Mouse (Mus musculus) olfactory bulb, adult 2 months (tissue): ENCODE measurements around the gene Fgfr2. TPM values are rescaled to one million over a fixed set of nuclear protein-coding genes. Genes with fewer than 3 reads are reported as not detected.

Experiments
- H3K27ac ChIP-seq: fragments of 200-500 bp; 2 replicates; pipeline ENCODE4 v1.5.1; 2012; ENCODE audit warnings: low read depth, low read length; ENCODE audit not compliant: insufficient read depth
- H3K4me1 ChIP-seq: fragments of 200-500 bp; 2 replicates; pipeline ENCODE4 v1.6.1; 2012; ENCODE audit warnings: low read length; ENCODE audit not compliant: control insufficient read depth, insufficient read depth
- H3K4me3 ChIP-seq: fragments of 200-500 bp; 2 replicates; pipeline ENCODE4 v1.5.1; 2012; ENCODE audit warnings: mild to moderate bottlenecking, low read depth, low read length, moderate library complexity; ENCODE audit not compliant: insufficient read depth
- CTCF ChIP-seq: fragments of 200-500 bp; IDR thresholded peaks from 2 replicates; pipeline ENCODE4 v1.5.1; 2012; ENCODE audit warnings: low read depth, mild to moderate bottlenecking, low read length, moderate library complexity; ENCODE audit not compliant: insufficient read depth
- POLR2A ChIP-seq: fragments of 200-500 bp; IDR thresholded peaks from 2 replicates; pipeline ENCODE4 v1.6.1; 2012; ENCODE audit warnings: mild to moderate bottlenecking, low read depth, low read length, moderate library complexity; ENCODE audit not compliant: insufficient read depth
- WGBS: fragments of 180-500 bp; shearing (Covaris S2); methylation state at CpG from one replicate; pipeline ENCODE4 v1.1.7; 2018; 5-methylcytosine and 5-hydroxymethylcytosine counted together
- polyA plus RNA-seq: library from polyadenylated mRNA; stranded (reverse); fragments of >200 nt; gene quantifications from 2 replicates; pipeline ENCODE4 v1.2.4, GENCODE M21; 2012; ENCODE audit warnings: low replicate concordance; ENCODE audit not compliant: missing spikeins, insufficient read depth, insufficient read length

The Fgfr2 gene
- polyA plus RNA-seq, 1 experiment, result not detected

- no peak overlapping the region for H3K27ac ChIP-seq
- no peak overlapping the region for H3K4me3 ChIP-seq
- no peaks in the 10 kb centered on the region for H3K4me1 ChIP-seq
- WGBS, result 89% methylated on average over 10 of the region's 10 CpGs
- TF ChIP-seq CTCF (no peak), POLR2A (no peak)
Observed at GRCm38 (mm10) chr7:132897258-132897657, 225.9 kb downstream of the Fgfr2 start.

DNA sequence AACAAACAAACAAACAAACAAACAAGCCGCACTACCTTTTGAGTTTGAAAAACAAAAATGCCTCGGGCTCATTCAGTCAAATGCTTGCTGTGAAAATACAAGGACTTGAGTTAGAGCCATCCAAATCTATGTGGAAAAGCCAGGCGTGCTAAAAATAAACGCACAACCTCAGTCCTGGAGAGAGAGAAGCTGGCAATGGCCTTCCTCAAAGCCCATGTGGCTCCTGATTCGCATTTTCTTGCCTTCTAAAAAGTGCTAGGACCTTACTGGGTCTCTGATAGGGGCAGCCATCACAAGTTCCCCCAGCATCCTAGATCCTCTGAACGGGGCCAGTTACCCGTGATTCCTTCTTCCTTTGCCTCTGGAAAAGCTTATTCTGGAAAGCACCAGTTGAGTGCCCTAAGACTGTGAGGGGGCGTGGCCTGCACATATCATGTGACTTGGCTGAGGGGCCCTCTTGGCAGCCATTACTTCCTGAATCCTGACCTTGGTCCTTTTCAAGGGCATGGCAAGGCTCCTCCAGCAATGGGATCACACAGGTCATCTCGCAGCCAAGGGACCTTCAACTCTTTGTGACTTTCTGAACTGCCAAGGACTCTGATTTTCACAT lies 226.8 kb downstream of the Fgfr2 start:
- WGBS, result 85% methylated on average over 9 of the region's 9 CpGs
- Histone ChIP-seq H3K27ac (no peak overlapping the region), H3K4me3 (no peak overlapping the region), H3K4me1 (no peaks in the 10 kb centered on the region)
- TF ChIP-seq POLR2A (no peak), CTCF (no peak)

DNA sequence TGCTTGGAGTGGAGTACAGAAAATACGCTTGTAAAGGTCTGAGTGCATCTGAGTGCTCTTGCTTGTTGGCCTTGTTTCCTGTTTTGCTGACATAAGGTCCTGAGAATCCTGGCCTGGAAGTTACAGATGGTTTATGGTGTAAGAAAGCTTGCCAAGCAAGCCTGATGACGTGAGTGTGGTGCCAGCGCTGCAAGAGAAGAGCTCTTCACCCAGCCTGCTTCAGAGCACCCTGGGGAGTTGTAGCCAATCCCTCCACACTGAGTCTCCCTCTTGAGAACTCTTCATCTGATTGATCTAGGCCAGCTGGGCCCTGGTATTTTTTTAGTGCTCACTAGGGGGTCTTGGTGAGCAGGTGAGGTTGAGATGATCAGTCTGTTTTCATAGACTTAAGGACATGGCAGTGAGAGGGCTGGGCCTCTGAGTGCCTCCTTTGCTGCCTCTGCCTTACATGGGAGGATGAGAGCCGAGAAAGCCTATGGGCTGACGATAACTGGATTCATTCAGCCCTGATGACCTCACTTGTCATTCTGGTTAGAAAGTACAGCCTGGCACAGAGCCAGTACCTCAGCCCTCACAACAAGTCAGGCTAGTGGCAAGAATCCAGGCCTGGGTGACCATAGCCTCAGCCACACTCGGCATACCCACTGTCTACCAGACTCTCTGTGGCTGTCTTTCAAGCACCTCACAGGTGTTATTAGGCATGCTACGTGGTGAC lies 228.2 kb downstream of the Fgfr2 start:
- Histone ChIP-seq H3K27ac (no peak overlapping the region), H3K4me1 (no peaks in the 10 kb centered on the region)
- WGBS, result 63% methylated on average over 7 of the region's 7 CpGs

DNA sequence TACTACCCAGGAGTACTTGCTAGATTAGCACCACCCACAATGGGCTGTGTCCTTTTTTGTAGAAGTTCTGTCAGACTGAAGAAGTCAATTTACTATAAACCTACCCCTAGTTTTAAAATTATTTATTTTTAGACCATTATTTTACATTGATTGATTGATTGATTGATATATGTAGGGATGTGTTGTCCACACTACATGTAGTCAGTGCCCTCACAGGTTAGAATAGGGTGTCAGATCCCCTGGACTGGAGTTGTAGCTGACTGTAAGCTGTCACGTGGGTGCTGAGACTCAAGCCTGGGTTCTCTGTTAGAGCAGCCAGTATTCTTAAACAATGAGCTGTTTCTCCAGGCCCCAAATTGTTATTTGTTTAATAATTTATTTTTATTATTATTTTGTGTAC lies 229.8 kb downstream of the Fgfr2 start:
- no peak overlapping the region for H3K27ac ChIP-seq
- 74% methylated on average over 1 of the region's 1 CpGs for WGBS

More for the DNA sequence above, 228.2 kb downstream of the Fgfr2 start:
- no peak overlapping the region for H3K4me3 ChIP-seq
- TF ChIP-seq POLR2A (no peak), CTCF (no peak)

DNA sequence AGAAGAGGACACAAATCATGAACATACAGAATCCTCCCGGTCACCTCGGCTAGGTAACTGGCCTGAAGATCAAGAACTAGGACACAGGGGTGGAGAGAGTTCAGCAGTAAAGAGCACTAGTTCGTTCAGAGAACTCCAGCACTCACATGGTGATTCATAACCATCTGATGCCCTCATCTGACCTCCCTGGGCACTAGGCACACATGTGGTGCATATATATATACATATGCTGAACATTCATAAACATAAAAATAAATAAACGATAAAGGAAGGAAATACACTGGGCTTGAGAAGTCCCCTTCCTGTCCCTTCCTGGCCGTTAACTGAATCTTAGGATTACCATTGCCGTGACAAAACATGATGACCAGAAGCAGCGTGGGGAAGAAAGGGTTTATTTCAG lies 230.3 kb downstream of the Fgfr2 start:
- TF ChIP-seq CTCF (no peak), POLR2A (no peak)

More for the DNA sequence above, 229.8 kb downstream of the Fgfr2 start:
- Histone ChIP-seq H3K4me3 (no peak overlapping the region), H3K4me1 (no peaks in the 10 kb centered on the region)
- TF ChIP-seq POLR2A (no peak), CTCF (no peak)

GRCm38 (mm10) chr7:132892311-132892661 lies 230.9 kb downstream of the Fgfr2 start:
- TF ChIP-seq CTCF (no peak), POLR2A (no peak)
- no peak overlapping the region for H3K27ac ChIP-seq
- H3K4me3 ChIP-seq, result no peak overlapping the region
- no peaks in the 10 kb centered on the region for H3K4me1 ChIP-seq
- 68% methylated on average over 4 of the region's 4 CpGs for WGBS

More for the DNA sequence above, 230.3 kb downstream of the Fgfr2 start:
- Histone ChIP-seq H3K4me3 (no peak overlapping the region), H3K4me1 (no peaks in the 10 kb centered on the region), H3K27ac (no peak overlapping the region)
- 90% methylated on average over 7 of the region's 7 CpGs for WGBS

DNA sequence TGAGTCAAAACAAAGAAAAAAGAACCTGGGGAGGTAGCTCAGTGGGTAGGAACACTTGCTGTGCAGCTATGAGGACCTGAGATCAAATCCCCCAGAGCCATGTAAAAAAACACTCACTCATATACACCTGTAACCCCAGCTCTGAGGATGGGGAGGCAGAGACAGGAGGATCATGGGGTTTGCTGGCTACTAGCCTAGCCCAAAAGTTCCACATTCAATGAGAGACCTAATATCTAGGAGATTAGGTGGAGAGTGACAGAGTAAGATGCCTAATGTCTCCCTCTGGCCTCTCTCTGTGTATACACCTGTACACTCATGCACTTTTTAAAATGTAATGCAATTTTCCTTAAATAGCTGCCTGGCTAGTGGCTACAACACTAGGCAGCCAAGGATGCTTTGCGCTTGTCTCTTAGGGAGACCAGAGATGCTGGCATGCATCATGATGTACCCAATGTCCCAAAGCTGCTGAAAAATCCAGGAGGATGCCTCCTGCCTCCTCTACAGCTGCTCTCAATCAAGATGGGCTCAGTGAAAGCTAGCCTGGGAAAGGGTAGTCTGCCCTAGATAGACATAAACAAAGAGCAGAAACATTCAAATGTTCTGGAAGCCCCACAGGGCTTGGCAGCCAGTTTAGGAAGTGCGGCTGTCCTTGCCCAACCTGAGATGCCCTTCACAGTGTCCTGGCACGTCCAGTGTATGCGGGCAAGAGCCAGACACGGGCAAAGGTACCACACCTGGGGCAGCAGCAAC lies 231.4 kb downstream of the Fgfr2 start:
- Histone ChIP-seq H3K4me1 (no peaks in the 10 kb centered on the region), H3K27ac (no peak overlapping the region), H3K4me3 (no peak overlapping the region)
- 88% methylated on average over 5 of the region's 5 CpGs for WGBS
- TF ChIP-seq CTCF, result no peak
- no peak for TF ChIP-seq POLR2A

DNA sequence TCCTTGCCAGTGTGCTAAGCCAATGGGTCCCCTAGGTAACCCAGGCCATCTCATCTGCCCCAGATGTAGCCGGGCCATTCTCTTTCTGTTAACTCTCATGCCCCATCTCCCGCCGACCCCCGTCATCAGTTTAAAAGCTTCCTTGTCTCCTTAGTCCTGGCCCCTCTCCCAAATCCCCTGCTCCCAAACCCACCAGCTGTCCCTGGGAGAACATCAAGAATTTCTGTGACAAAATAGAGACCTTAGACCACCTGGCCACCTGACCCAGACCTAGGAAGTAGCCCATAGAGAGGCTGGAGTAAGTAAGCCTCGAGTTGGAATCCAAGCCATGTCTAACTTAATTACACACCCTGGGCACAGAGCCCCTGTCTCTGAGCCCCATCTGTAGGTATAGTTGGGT lies 232.9 kb downstream of the Fgfr2 start:
- Histone ChIP-seq H3K4me1 (no peaks in the 10 kb centered on the region), H3K4me3 (no peak overlapping the region), H3K27ac (no peak overlapping the region)
- 87% methylated on average over 5 of the region's 5 CpGs for WGBS
- TF ChIP-seq POLR2A, result no peak
- TF ChIP-seq CTCF, result no peak

GRCm38 (mm10) chr7:132889691-132890090 lies 233.5 kb downstream of the Fgfr2 start:
- TF ChIP-seq POLR2A (no peak), CTCF (no peak)
- Histone ChIP-seq H3K4me1 (no peaks in the 10 kb centered on the region), H3K4me3 (no peak overlapping the region), H3K27ac (no peak overlapping the region)
- 94% methylated on average over 8 of the region's 8 CpGs for WGBS
